Mouse (Mus musculus): Measurements from ENCODE around the gene Tmem127. TPM values are rescaled to one million over a fixed set of nuclear protein-coding genes. Genes with fewer than 3 reads are reported as not detected.

The Tmem127 gene
- polyA plus RNA-seq (2015; fragmentation: Nextera tagmentation; extraction: Ambion mirVana), result 80.0 and 82.2 TPM in 2 replicates

DNA sequence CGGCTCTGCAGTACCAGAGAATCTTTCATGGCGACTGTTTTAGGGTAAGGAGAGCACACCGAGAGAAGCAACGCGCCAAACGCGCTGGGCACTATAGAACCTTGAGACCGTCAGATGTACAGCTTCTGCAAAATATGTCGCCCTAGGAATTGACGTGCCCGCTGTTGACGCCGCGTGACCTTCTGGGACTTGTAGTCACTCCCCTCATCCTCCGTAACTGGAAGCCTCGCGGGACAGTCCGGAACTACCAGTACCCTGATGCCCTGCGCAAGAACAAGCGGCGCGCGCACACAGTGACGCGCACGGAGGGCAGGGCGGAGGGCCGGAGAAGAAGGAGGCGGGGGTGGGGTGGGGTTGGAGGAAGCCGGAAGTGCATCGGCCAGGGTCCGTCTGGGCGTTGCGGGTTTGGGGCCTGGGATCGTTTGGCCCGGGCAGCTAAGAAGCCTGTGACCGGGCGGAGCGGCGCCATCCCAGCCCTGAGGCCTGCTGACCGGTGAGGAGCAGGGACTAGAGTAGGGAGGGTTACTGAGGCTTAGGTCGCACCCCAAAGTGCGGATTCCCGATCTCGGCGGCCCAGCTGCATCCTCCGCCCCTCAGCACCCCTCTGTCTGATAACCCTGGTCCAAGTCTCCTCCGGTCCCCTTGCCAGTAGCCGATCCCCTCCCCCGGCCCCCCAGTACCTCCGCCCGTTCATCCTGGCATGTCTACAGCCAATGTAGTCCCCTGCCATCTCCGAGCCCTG, at the start of gene Tmem127, which contains the start of gene Ciao1:
TSS of gene Tmem127 (plus strand) at position 317 of the 742 bp plus-strand sequence.
TSS of gene Ciao1 (minus strand) at position 225 of the 742 bp plus-strand sequence.

DNA sequence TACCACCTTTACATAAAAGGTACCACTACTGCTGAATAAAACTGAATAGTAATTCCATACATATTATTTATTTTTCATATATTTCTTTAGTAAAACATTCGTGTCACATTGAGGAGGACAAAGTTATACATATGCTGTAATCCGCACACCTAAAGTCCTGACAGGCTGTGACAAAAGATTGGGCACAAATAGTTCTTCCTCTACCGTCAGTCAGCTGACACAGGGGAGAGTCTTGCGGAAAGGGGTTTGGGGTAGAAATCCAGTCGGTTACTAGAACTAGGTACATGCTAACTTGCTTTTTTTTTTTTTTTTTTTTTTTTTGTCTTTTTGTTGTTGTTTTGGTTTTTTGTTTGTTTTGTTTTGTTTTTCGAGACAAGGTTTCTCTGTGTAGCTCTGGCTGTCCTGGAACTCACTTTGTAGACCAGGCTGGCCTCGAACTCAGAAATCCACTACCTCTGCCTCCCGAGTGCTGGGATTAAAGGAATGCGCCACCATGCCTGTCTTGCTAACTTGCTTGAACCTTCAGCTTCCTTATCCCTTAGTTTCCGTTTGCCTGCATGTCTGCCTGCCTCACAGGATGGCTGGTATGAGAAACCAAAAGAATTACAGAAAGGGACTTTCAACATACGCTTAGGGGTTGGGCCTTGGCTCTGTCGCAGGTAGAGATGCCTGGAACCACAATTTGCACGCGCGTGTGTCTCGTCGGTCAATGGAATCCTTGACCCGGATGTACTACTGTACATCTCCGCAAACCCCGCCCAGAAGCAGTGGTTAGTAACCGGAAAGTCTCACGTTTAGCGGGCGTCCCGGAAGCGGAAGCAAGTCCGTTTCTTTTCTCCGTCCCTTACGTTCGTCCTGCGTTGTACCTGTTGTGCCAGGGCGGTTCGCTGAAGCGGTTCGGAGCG, 39.9 kb upstream of the Tmem127 start, which contains the start of the genes 1810024B03Rik and Snrnp200:
TSS of gene 1810024B03Rik (minus strand) at position 734 of the 905 bp plus-strand sequence.
TSS of gene Snrnp200 (plus strand) at position 840 of the 905 bp plus-strand sequence.

DNA sequence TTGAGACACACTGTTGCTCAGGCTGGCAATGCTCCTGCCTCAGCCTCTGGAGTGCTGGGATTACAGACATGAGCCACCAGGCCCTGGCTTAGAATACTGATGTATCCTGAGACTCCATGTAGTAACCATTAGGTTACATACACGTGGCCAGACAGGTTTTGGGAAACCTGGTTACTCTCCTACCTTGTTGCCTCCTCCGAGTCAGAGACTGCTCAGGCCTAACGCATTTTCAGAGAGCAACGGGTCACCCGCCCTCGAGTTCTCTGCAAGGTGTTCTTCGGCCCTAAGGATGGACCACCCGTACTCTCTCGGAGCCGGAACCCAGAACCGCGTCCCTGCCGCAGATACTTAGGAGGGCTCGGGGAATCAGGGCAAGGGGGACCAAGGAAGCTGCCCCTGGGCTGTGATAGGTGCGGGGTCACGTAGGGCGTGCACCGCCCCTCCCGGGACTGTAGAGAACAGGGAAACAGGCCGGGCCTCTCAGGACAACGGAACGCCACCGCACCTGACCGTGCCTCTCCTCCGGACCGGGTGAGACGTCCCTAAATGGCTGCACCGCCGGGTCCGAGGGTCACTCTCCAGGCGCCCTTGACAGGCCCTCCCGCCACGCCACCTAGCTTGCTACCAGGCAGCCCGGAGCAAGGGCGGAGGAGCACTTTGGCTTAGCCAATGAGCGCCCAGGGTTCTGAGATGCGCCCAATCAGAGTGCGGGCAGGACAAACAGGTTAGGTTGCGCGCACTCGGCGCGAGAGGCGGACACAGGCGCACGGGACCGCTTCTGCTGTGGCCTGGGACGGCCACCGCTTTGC, 22.0 kb downstream of the Tmem127 start, which contains the start of gene Stard7:
TSS of gene Stard7 (plus strand) at position 728 of the 809 bp plus-strand sequence.

Other genes with a start within 250 kb of the Tmem127 start
- 6.6 and 6.9 TPM in 2 replicates for gene Ap4e1, start 239.2 kb upstream of the Tmem127 start, polyA plus RNA-seq (2015; fragmentation: Nextera tagmentation; extraction: Ambion mirVana)
- 31.4 and 32.8 TPM in 2 replicates for gene Blvra, start 177.2 kb upstream of the Tmem127 start, polyA plus RNA-seq (2015; fragmentation: Nextera tagmentation; extraction: Ambion mirVana)
- 7.2 and 10.1 TPM in 2 replicates for gene Ncaph, start 114.0 kb upstream of the Tmem127 start, polyA plus RNA-seq (2015; fragmentation: Nextera tagmentation; extraction: Ambion mirVana)
- gene Itpripl1, start 104.5 kb upstream of the Tmem127 start, polyA plus RNA-seq (2015; fragmentation: Nextera tagmentation; extraction: Ambion mirVana), result 10.9 and 12.4 TPM in 2 replicates
- 1.0 and 1.8 TPM in 2 replicates for gene 1810024B03Rik, start 39.6 kb upstream of the Tmem127 start, polyA plus RNA-seq (2015; fragmentation: Nextera tagmentation; extraction: Ambion mirVana)
- 23.3 and 29.3 TPM in 2 replicates for gene Snrnp200, start 39.5 kb upstream of the Tmem127 start, polyA plus RNA-seq (2015; fragmentation: Nextera tagmentation; extraction: Ambion mirVana)
- gene Ciao1, start 92 bp upstream of the Tmem127 start, polyA plus RNA-seq (2015; fragmentation: Nextera tagmentation; extraction: Ambion mirVana), result 50.4 and 52.9 TPM in 2 replicates
- 89.7 and 93.4 TPM in 2 replicates for gene Stard7, start 22.3 kb downstream of the Tmem127 start, polyA plus RNA-seq (2015; fragmentation: Nextera tagmentation; extraction: Ambion mirVana)
- gene Dusp2, start 88.3 kb downstream of the Tmem127 start, polyA plus RNA-seq (2015; fragmentation: Nextera tagmentation; extraction: Ambion mirVana), result 23.5 and 23.8 TPM in 2 replicates
- gene Astl, start 90.7 kb downstream of the Tmem127 start, polyA plus RNA-seq (2015; fragmentation: Nextera tagmentation; extraction: Ambion mirVana), result not detected in 2 replicates
- 0.53 and 0.88 TPM in 2 replicates for gene Adra2b, start 115.3 kb downstream of the Tmem127 start, polyA plus RNA-seq (2015; fragmentation: Nextera tagmentation; extraction: Ambion mirVana)
- 0.17 and 0.21 TPM in 2 replicates for gene Gpat2, start 177.3 kb downstream of the Tmem127 start, polyA plus RNA-seq (2015; fragmentation: Nextera tagmentation; extraction: Ambion mirVana)
- 33.7 and 39.1 TPM in 2 replicates for gene Fahd2a, start 196.7 kb downstream of the Tmem127 start, polyA plus RNA-seq (2015; fragmentation: Nextera tagmentation; extraction: Ambion mirVana)

Measured in neural tube, postnatal 0 days (tissue).